Mouse (Mus musculus) kidney, embryonic 16.5 days (tissue): ENCODE results near the gene Setx. TPM values are rescaled to one million over a fixed set of nuclear protein-coding genes. Genes with fewer than 3 reads are reported as not detected.
A peak's percentile ranks its signal among the peaks of the same experiment; 100 is the strongest.

ENCODE experiments used
- ATAC-seq: fragments of 200-750 bp; cut with Nextera tagmentation; 2 replicates; pipeline ENCODE4 v1.8.0; 2017; ENCODE audit warnings: moderate TSS enrichment; ENCODE audit not compliant: low FRiP score, low TSS enrichment
- H3K27ac ChIP-seq: fragments of 300-500 bp; sonication (generic); 2 replicates; pipeline ENCODE4 v1.5.1; 2014; ENCODE audit warnings: low read length
- H3K27me3 ChIP-seq: fragments of 300-500 bp; sonication (generic); 2 replicates; pipeline ENCODE4 v1.6.1; 2014; ENCODE audit warnings: low read length, control low read depth, mixed read lengths; ENCODE audit not compliant: insufficient read depth
- H3K36me3 ChIP-seq: fragments of 300-500 bp; sonication (generic); 2 replicates; pipeline ENCODE4 v1.6.1; 2014; ENCODE audit warnings: low read length, control low read depth, mixed read lengths; ENCODE audit not compliant: insufficient read depth
- H3K4me1 ChIP-seq: fragments of 300-500 bp; sonication (generic); 2 replicates; pipeline ENCODE4 v1.6.1; 2014; ENCODE audit warnings: low read length, control low read depth, mixed read lengths; ENCODE audit not compliant: insufficient read depth
- H3K4me2 ChIP-seq: fragments of 300-500 bp; sonication (generic); replicated peaks from 2 replicates; pipeline ENCODE4 v1.6.1; 2014; ENCODE audit warnings: low read depth, low read length
- H3K4me3 ChIP-seq: fragments of 300-500 bp; sonication (generic); 2 replicates; pipeline ENCODE4 v1.5.1; 2014; ENCODE audit warnings: mild to moderate bottlenecking, low read length
- H3K9ac ChIP-seq: fragments of 300-500 bp; sonication (generic); replicated peaks from 2 replicates; pipeline ENCODE4 v1.6.1; 2014; ENCODE audit warnings: low read length
- H3K9me3 ChIP-seq: fragments of 300-500 bp; sonication (generic); 2 replicates; pipeline ENCODE4 v1.6.1; 2016; ENCODE audit warnings: low read length, control low read depth
- WGBS: fragments of 180-500 bp; shearing (Covaris S2); extraction: QIAGEN DNeasy Blood & Tissue Kit; methylation state at CpG from one replicate; pipeline ENCODE4 v1.1.7; 2014; 5-methylcytosine and 5-hydroxymethylcytosine counted together
- polyA plus RNA-seq: library from polyadenylated mRNA; unstranded; fragments of >200 nt; fragmentation: Nextera tagmentation; extraction: Ambion mirVana; gene quantifications from 2 replicates; pipeline ENCODE4 v1.2.1, GENCODE M21; 2015

Gene Setx
- polyA plus RNA-seq, 1 experiment from 2014 or later: 8.0 TPM

DNA sequence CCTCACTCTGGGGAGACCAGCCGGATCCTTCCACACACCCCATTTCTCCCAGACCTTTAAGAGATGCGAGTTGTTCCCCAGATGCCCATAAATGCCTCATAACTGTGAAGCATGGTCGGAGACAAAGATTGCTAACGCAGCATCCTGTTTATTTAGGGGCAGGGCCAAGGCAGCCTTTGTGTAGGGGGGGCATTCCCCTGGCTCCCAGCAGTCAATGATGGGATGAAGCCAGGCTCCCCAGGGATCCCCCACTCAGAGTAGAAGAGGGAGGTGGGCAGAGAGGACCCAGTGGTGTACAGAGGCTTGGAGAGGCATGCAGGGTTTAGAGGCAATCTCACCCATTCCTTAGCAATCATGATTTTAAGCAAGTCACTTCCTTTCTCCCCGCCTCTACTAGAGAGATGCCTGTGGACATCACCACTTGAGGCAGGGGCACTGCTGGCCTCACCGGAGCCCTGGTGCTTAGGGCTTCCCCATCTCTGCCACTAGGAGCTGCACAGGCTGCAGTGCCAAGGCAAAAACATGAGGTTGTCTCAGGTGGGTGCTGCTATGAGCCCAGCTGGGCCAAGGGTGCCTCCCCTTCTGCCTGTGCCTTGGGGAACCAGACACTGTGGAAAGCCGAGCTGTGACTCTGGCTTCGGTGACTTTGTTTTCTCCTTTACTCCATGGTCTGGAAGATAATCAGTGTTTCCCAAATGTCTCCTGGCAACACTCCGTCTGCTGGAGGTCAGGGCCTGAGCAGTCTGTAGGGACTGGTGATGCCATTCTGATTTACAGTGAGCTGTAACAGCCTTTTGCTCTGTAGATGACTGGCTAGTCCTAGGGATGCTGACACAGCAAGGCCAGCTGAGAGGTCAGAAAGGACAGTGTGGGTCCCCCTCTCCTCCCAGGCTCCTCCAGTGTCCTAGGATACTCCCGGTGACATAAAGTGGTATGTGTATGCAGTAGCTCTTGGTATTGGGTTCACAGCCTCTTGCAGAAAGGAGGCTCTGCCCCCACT is 67.5 kb downstream of the Setx start:
- Histone ChIP-seq H3K9me3 (no peaks in the 10 kb centered on the region), H3K9ac (no peak overlapping the region), H3K4me1 (peaks cover 10% of the 10 kb centered on the region), H3K4me2 (no peak overlapping the region), H3K27me3 (peaks cover 15% of the 10 kb centered on the region), H3K4me3 (no peak overlapping the region), H3K36me3 (no peaks in the 10 kb centered on the region), H3K27ac (no peak overlapping the region)
- peak; percentile 17; the same call in 1 of the 2 replicates for ATAC-seq
- WGBS: 44% methylated on average over 10 of the region's 10 CpGs

DNA sequence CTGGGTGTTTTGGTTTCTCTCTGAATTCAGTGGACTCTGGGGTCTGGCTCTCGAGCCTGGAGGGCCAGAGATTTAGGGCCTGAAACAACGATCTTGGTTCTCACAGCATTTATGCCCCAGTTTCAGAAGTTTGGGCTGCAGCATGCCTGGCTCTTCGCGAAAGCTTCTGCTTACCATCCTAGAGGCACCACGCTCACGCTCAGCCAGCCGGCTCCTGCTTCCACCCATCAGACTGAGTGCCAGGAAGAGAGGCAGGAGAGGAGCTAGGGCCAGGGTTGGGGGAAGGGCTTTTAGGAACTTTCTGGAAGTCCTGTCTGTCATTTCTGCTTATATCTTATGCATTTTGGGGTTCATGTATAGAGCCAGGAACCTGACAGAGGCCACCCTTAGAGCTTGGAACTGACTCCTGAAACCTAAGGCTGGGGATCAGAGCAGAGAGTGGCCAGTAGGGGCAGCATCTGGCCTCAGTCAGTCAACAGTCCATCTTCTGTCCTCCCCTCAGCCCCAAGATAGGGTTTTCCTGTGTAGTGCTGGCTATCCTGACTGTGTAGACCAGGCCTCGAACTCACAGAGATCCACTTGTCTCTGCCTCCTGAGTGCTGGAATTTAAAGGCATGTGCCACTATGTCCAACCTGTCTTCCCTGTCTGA is 68.8 kb downstream of the Setx start:
- no peak overlapping the region for H3K9ac ChIP-seq
- WGBS: 73% methylated on average over 8 of the region's 8 CpGs
- no peak overlapping the region for H3K4me3 ChIP-seq
- ATAC-seq: no peak
- no peaks in the 10 kb centered on the region for H3K36me3 ChIP-seq
- no peak overlapping the region for H3K4me2 ChIP-seq
- H3K27me3 ChIP-seq: peaks cover 24% of the 10 kb centered on the region
- H3K4me1 ChIP-seq: peaks cover 10% of the 10 kb centered on the region
- no peaks in the 10 kb centered on the region for H3K9me3 ChIP-seq
- H3K27ac ChIP-seq: no peak overlapping the region

GRCm38 (mm10) chr2:29193819-29194546 is 70.0 kb downstream of the Setx start:
- Histone ChIP-seq H3K4me3 (peak overlapping the region; percentile 43), H3K9me3 (no peaks in the 10 kb centered on the region), H3K27ac (no peak overlapping the region), H3K4me1 (peaks cover 10% of the 10 kb centered on the region), H3K9ac (peak overlapping the region; percentile 32; the same call in 1 of the 2 replicates), H3K27me3 (peaks cover 24% of the 10 kb centered on the region), H3K36me3 (no peaks in the 10 kb centered on the region), H3K4me2 (peak overlapping the region; percentile 79)
- WGBS: 23% methylated on average over 16 of the region's 16 CpGs
- no peak for ATAC-seq

DNA sequence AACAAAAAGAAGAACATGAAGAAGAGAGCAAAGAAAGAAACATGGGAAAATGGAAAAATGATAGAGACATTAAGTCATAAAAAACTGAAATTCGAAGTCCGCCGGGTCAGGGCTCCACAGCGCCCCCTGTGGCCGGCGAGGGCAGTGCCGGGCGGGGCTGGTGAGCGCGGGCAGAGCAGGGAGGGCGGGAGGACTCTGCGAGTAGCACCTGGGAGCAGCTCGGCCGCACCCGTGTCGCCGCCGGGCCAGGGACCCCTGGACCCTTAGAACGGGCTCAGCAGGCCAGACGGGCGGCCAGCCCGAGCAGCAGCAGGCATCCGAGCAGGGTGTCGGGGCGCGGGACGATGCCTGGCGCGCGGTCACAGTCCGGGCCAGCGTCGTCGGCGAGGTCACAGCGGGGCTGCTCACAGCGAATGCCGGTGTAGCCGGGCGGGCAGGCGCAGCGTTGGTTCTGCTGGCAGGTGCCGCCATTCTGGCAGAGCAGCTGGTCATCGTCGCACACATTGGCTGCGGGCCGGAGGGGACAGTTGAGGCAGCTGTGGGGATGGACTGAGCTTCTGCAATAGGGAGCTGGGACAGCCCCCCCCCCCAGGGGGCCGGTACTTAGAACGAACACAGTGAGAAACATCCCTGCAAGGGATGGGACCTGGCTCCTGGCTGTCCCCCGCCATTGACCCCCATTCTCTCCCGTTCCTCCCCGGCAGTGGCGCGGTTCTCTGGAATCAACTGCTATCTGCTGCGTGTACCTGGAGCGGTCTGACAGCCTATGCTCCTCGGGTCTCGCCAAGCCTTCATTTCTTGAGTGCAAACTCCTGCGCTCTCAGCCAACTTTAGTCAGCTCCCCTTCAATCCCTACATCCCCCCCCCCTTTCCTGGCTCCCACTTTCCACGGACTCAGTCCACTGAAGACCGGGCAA is 70.8 kb downstream of the Setx start:
- H3K4me2 ChIP-seq: peak overlapping the region; percentile 79
- peak; percentile 63 for ATAC-seq
- WGBS: 1% methylated on average over 61 of the region's 61 CpGs
- peaks cover 24% of the 10 kb centered on the region for H3K27me3 ChIP-seq
- no peaks in the 10 kb centered on the region for H3K36me3 ChIP-seq
- H3K4me1 ChIP-seq: peaks cover 10% of the 10 kb centered on the region
- no peak overlapping the region for H3K27ac ChIP-seq
- H3K9ac ChIP-seq: peak overlapping the region; percentile 50
- H3K4me3 ChIP-seq: peak overlapping the region; percentile 43
- no peaks in the 10 kb centered on the region for H3K9me3 ChIP-seq

DNA sequence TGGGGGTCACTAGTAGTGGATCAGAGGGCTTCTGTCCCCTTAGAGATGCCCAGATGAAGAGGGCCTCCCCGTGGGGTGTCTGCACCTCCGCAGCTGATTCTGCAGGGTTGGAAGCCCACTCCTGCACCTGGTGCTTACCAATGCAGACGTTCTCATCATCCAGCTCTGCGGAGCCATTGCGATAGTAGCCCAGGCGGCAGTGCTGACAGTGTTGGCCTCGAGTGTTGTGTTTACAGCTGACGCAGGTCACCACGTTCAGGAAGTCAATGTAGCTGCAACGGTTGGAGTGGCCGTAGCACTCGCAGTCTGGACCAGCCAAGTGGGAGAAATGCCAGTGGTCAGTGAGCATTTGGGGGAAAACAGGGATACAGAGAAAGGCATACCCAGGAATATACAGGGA is 72.9 kb downstream of the Setx start:
- Histone ChIP-seq H3K4me3 (no peak overlapping the region), H3K36me3 (no peaks in the 10 kb centered on the region), H3K4me2 (no peak overlapping the region), H3K9ac (no peak overlapping the region), H3K27me3 (peaks cover 24% of the 10 kb centered on the region), H3K9me3 (no peaks in the 10 kb centered on the region), H3K27ac (no peak overlapping the region), H3K4me1 (peaks cover 10% of the 10 kb centered on the region)
- WGBS: 61% methylated on average over 12 of the region's 12 CpGs
- no peak for ATAC-seq

DNA sequence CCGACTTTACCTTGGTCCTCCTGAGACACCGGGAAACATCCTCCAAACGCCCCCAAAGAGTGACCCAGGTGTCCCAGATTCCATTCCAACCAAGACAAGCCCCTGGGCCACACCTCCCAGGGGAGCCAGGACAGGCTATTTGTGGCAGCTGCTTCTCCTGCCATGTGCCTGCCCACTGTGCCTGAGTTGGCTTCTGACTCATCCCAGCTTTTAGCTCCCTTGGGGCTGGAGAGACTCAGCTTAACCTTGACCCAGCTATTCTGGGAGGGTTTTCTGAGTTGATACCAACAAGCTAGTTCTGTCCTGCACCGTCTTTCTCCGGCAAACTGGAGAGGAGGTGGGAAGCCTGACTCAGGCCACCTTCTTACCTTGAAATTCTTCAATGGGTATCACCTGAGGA is 74.5 kb downstream of the Setx start:
- Histone ChIP-seq H3K9me3 (no peaks in the 10 kb centered on the region), H3K4me1 (peaks cover 10% of the 10 kb centered on the region), H3K4me3 (no peak overlapping the region), H3K27ac (no peak overlapping the region), H3K9ac (no peak overlapping the region), H3K4me2 (no peak overlapping the region), H3K36me3 (no peaks in the 10 kb centered on the region), H3K27me3 (peaks cover 24% of the 10 kb centered on the region)
- no peak for ATAC-seq
- 81% methylated on average over 5 of the region's 5 CpGs for WGBS

DNA sequence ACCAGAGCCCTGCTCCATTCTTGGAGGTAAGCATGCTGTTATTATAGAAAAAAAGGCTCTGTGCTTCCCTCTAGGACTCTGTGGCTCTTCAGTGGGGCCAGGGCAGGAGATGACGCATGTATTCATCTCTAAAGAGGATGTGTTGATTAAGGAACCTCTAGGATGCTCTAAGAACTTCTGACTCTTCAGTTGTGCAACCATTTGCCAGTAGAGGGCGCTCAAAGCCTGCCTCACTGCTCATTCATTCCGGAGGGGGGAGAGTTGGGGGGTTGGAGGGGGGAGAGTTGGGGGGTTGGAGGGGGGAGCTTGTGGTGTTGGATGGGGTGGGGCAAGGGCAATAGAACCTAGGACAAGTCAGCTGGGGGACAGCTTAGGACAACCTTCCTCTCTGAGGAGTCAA is 75.9 kb downstream of the Setx start:
- WGBS: 6% methylated on average over 3 of the region's 3 CpGs
- Histone ChIP-seq H3K27me3 (peaks cover 23% of the 10 kb centered on the region), H3K4me3 (no peak overlapping the region), H3K9ac (no peak overlapping the region), H3K4me2 (no peak overlapping the region), H3K4me1 (peaks cover 5% of the 10 kb centered on the region), H3K36me3 (no peaks in the 10 kb centered on the region), H3K27ac (no peak overlapping the region), H3K9me3 (no peaks in the 10 kb centered on the region)
- no peak for ATAC-seq

GRCm38 (mm10) chr2:29201223-29201955 is 77.4 kb downstream of the Setx start:
- Histone ChIP-seq H3K4me2 (no peak overlapping the region), H3K4me3 (no peak overlapping the region), H3K9ac (no peak overlapping the region), H3K27me3 (peaks cover 10% of the 10 kb centered on the region), H3K36me3 (no peaks in the 10 kb centered on the region), H3K9me3 (no peaks in the 10 kb centered on the region), H3K4me1 (no peaks in the 10 kb centered on the region), H3K27ac (no peak overlapping the region)
- ATAC-seq: no peak
- 62% methylated on average over 11 of the region's 11 CpGs for WGBS
